Mouse (Mus musculus) forebrain, embryonic 15.5 days (tissue): Measurements from ENCODE around the gene Cstf1. TPM values are rescaled to one million over a fixed set of nuclear protein-coding genes. Genes with fewer than 3 reads are reported as not detected.

Experiments
- ATAC-seq: fragments of 200-750 bp; cut with Nextera tagmentation; replicated peaks from 2 replicates; pipeline ENCODE4 v1.8.0; 2017; ENCODE audit warnings: mild to moderate bottlenecking, moderate TSS enrichment, moderate library complexity
- H3K27ac ChIP-seq: fragments of 300-500 bp; sonication (generic); replicated peaks from 2 replicates; pipeline ENCODE4 v1.5.1; 2015; ENCODE audit warnings: mild to moderate bottlenecking, inconsistent platforms
- H3K27me3 ChIP-seq: fragments of 300-500 bp; sonication (generic); 2 replicates; pipeline ENCODE4 v1.6.1; 2015; ENCODE audit warnings: inconsistent platforms
- H3K36me3 ChIP-seq: fragments of 300-500 bp; sonication (generic); 2 replicates; pipeline ENCODE4 v1.6.1; 2015; ENCODE audit warnings: mild to moderate bottlenecking, inconsistent platforms
- H3K4me1 ChIP-seq: fragments of 300-500 bp; sonication (generic); 2 replicates; pipeline ENCODE4 v1.6.1; 2015; ENCODE audit warnings: inconsistent platforms
- H3K4me2 ChIP-seq: fragments of 300-500 bp; sonication (generic); replicated peaks from 2 replicates; pipeline ENCODE4 v1.6.1; 2015; ENCODE audit warnings: mild to moderate bottlenecking, inconsistent platforms
- H3K4me3 ChIP-seq: fragments of 300-500 bp; sonication (generic); 2 replicates; pipeline ENCODE4 v1.5.1; 2015; ENCODE audit warnings: mild to moderate bottlenecking, inconsistent platforms
- H3K9ac ChIP-seq: fragments of 300-500 bp; sonication (generic); replicated peaks from 2 replicates; pipeline ENCODE4 v1.6.1; 2015; ENCODE audit warnings: mild to moderate bottlenecking, inconsistent platforms
- H3K9me3 ChIP-seq: fragments of 300-500 bp; sonication (generic); 2 replicates; pipeline ENCODE4 v1.6.1; 2016; ENCODE audit warnings: inconsistent platforms
- WGBS: fragments of 180-500 bp; shearing (Covaris S2); methylation state at CpG from one replicate; pipeline ENCODE4 v1.1.7; 2015; ENCODE audit warnings: mixed read lengths; 5-methylcytosine and 5-hydroxymethylcytosine counted together
- polyA plus RNA-seq: library from polyadenylated mRNA; unstranded; fragments of >200 nt; fragmentation: Nextera tagmentation; extraction: Ambion mirVana; gene quantifications from 2 replicates; pipeline ENCODE4 v1.2.1, GENCODE M21; 2015

Gene Cstf1
- polyA plus RNA-seq, 1 experiment from 2014 or later: 35.8 TPM

DNA sequence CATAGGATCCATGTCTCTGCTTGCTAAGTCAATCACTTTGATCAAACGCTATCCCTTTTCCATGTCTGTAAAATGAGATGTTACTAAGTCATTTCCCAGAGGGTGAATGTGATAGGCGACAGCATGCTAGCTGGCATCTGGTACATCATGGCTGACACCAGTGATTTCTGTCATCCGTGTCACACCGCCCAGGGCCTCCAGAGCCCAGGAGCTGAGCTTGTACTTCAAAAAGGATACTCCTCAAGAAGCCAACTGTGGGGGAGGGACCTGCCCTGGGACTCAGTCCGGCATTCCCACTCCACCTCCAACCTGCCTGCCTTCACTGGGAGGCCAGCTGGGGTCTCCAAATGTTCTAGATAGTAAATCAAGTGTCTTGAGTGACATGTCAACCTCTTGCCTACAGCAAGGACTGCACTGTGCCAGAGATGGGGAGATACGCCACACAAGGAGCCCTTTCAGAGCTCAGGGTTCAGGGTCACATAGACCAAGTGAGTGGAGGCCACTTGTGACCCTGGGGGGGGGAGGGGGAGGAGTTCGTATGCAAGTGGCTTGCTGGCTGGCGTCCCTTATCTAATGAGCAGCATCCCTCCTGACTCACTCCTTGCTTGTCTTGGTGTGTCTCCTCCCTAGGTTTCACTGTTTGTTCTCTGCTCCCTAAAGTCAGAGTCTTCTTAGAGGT, 23.4 kb upstream of the Cstf1 start:
- no peaks in the 10 kb centered on the region for H3K27me3 ChIP-seq
- no peaks in the 10 kb centered on the region for H3K36me3 ChIP-seq
- peak overlapping the region; percentile 83; the same call in 1 of the 2 replicates for H3K27ac ChIP-seq
- 65% methylated on average over 8 of the region's 8 CpGs for WGBS
- H3K9ac ChIP-seq: peak overlapping the region; percentile 70
- peak overlapping the region; percentile 84 for H3K4me2 ChIP-seq
- H3K4me1 ChIP-seq: peaks cover 58% of the 10 kb centered on the region
- no peak for ATAC-seq
- no peaks in the 10 kb centered on the region for H3K9me3 ChIP-seq
- H3K4me3 ChIP-seq: peak overlapping the region; percentile 60

DNA sequence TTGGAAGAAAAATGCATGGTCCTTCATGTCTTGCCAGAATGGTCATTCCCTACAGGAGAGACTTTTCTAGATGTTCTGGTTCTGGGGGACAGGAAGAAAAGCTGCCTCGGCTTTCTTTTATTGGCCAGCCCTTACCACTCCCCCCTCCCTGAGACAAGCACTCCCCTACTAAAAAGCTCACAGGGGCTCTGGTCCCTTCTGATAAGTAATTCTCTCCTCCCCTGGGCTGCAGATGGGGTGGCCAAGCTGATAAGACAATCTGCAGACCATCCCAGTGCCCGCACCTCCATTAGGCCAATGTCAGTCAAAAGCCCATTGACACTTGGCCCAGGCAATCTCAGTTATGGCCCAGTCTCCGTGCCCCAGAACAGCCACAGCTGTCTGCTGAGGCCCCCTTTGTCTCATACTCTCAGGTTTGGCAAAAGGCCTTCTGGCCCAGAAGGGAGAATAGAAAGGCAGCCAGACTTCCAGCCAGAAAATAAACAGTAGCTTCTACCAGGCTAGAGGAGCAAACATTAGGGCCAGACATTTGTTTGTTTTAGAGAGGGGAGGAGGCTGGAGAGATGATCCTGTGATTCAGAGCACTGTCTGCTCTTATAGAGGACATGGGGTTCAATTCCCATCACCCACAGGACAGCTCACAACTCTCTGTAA, 22.1 kb upstream of the Cstf1 start:
- H3K4me3 ChIP-seq: no peak overlapping the region
- no peaks in the 10 kb centered on the region for H3K9me3 ChIP-seq
- no peaks in the 10 kb centered on the region for H3K27me3 ChIP-seq
- peak overlapping the region; percentile 83 for H3K27ac ChIP-seq
- no peaks in the 10 kb centered on the region for H3K36me3 ChIP-seq
- ATAC-seq: no peak
- H3K4me2 ChIP-seq: peak overlapping the region; percentile 84
- peaks cover 72% of the 10 kb centered on the region for H3K4me1 ChIP-seq
- H3K9ac ChIP-seq: 0 out of 2 replicates have a peak overlapping the region, but pooled peaks have one; percentile 14
- WGBS: 40% methylated on average over 3 of the region's 3 CpGs

DNA sequence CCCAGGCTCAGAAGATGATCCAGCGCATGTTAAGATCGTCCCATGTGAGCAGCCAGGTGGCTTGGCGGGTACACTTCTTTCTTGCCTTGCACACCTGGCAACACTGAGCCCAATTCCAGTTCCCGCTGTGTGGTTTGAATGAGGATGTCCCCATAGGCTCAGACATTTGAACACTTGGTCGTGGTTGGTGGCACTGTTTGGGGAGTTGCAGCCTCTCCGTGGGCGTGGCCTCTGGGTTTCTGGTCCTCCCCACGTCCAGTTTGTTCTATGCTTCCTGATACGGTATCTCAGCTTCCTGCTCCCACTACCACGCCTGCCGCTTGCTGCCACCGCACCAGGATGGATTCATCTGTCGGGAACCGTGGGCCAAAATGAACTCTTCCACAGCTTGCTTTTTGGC, 20.7 kb upstream of the Cstf1 start:
- Histone ChIP-seq H3K27me3 (no peaks in the 10 kb centered on the region), H3K36me3 (no peaks in the 10 kb centered on the region), H3K4me3 (no peak overlapping the region), H3K9ac (no peak overlapping the region), H3K27ac (0 out of 2 replicates have a peak overlapping the region, but pooled peaks have one; percentile 83), H3K4me2 (no peak overlapping the region), H3K4me1 (peaks cover 75% of the 10 kb centered on the region), H3K9me3 (no peaks in the 10 kb centered on the region)
- WGBS: 83% methylated on average over 14 of the region's 14 CpGs
- no peak for ATAC-seq

DNA sequence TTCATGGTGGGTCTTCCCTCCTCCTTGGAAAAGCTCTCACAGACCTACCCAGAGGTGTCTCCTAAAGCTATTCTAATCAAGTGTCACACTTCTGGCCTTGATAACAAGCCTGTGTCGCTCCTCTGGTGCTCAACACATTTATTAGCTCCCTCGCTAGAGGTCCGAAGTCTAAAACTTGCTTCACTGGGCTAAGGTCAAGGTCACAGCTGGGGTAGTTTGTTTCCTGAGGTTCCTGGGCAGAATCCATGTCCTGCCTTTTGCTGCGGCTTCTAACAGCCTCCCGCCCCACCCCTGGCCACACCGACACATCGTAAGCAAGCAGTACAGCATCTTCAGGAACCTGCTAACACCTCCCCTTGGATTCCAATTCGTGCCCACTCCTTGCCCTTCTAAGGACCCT, 19.7 kb upstream of the Cstf1 start:
- H3K9me3 ChIP-seq: no peaks in the 10 kb centered on the region
- H3K9ac ChIP-seq: no peak overlapping the region
- H3K27ac ChIP-seq: no peak overlapping the region
- WGBS: 90% methylated on average over 8 of the region's 8 CpGs
- no peaks in the 10 kb centered on the region for H3K36me3 ChIP-seq
- no peak overlapping the region for H3K4me3 ChIP-seq
- peaks cover 82% of the 10 kb centered on the region for H3K4me1 ChIP-seq
- no peak for ATAC-seq
- no peaks in the 10 kb centered on the region for H3K27me3 ChIP-seq
- H3K4me2 ChIP-seq: no peak overlapping the region

DNA sequence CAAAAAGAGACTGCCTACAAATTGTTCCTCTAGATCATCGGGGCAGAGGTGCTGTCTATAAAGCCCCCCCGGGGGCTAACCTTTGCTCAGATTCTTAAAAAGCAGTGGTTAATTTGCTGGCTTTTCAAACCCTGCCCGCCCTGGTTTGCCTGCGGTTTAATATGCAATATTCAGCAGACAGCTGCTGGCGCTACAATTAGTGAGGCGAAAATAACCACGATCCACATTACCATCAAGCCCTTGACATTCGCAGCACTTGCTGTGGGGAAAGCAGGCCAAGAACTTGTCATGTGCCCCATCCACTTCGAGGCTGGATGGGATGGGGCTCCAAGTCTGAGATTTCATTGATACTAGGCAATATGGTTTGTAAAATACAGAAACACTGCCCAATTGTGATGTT, 17.3 kb upstream of the Cstf1 start:
- Histone ChIP-seq H3K9ac (no peak overlapping the region), H3K4me1 (peaks cover 64% of the 10 kb centered on the region), H3K4me3 (no peak overlapping the region), H3K36me3 (peaks cover 11% of the 10 kb centered on the region), H3K4me2 (no peak overlapping the region), H3K27me3 (no peaks in the 10 kb centered on the region), H3K27ac (peak overlapping the region; percentile 89), H3K9me3 (no peaks in the 10 kb centered on the region)
- 21% methylated on average over 9 of the region's 9 CpGs for WGBS
- ATAC-seq: peak; percentile 58

DNA sequence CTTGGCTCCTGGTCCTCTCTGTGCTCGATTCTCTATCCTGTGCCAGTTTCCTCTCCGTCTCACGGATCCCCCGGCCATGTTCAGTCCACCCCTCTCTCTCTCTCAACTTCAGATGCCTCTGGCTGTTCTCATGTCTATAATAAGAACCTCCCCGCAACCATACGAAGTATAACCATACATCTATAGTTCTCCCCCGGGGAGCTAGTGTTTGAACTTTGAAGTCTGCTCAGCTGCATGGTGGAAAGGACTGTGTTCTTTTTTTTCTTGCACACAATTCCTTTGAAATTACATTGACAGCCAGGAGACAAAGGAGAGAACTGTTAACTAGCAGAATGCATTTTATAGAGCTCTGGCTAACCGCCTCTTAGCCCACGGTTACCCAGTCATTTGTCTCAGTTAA, 15.7 kb upstream of the Cstf1 start:
- 33% methylated on average over 9 of the region's 9 CpGs for WGBS
- Histone ChIP-seq H3K27me3 (no peaks in the 10 kb centered on the region), H3K27ac (peak overlapping the region; percentile 89), H3K9me3 (no peaks in the 10 kb centered on the region), H3K4me1 (peaks cover 48% of the 10 kb centered on the region), H3K9ac (no peak overlapping the region), H3K4me3 (no peak overlapping the region), H3K4me2 (no peak overlapping the region), H3K36me3 (peaks cover 16% of the 10 kb centered on the region)
- peak; percentile 26; the same call in 1 of the 2 replicates for ATAC-seq

DNA sequence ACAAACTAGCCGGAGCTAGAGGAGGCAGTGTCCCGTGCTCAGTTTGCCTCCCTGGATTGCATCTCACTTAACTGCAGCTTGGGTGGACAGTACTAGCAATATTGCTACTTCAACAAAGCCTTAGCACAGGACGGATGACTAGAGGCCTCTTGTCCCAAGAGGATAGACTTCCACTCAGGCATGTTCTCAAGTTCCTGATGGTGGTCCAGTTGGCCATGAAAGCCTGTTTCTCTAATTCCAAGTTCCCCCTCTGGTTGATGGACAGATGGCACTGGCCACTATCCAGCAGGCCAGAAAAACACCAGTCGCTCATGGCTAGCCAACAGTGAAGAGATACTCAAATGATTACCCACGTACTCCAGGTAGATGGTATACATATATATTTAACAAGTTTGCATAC, 14.6 kb upstream of the Cstf1 start:
- Histone ChIP-seq H3K4me3 (no peak overlapping the region), H3K4me2 (no peak overlapping the region), H3K27me3 (no peaks in the 10 kb centered on the region), H3K36me3 (peaks cover 16% of the 10 kb centered on the region), H3K9me3 (no peaks in the 10 kb centered on the region), H3K9ac (no peak overlapping the region), H3K27ac (peak overlapping the region; percentile 89), H3K4me1 (peaks cover 44% of the 10 kb centered on the region)
- no peak for ATAC-seq
- 55% methylated on average over 5 of the region's 5 CpGs for WGBS

DNA sequence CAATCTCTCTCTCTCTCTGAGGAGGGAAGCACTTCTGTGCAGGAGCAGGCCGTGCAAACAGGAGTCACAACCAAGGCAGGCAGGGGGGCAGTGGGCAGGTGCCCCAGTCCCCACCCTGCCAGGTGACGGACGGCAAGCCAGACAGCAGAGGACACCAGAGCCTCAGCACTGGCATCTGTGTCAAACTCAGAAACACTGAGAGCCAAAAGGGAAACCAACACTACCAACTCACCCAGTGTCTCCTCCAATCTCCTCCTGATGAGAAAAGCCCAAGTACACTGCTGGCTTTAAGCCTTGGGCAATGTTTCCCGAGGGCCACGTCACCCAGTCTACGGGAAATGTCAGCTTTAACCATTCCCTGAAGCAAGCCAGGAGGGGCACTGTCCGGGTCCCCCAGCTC, 7.3 kb upstream of the Cstf1 start:
- Histone ChIP-seq H3K27ac (no peak overlapping the region), H3K27me3 (no peaks in the 10 kb centered on the region), H3K9me3 (no peaks in the 10 kb centered on the region), H3K4me1 (peaks cover 7% of the 10 kb centered on the region; the same call in 1 of the 2 replicates), H3K4me2 (no peak overlapping the region), H3K36me3 (peaks cover 26% of the 10 kb centered on the region; the same call in 1 of the 2 replicates), H3K9ac (no peak overlapping the region), H3K4me3 (no peak overlapping the region)
- whole genome bisulfite sequencing: 86% methylated on average over 7 of the region's 7 CpGs
- no peak for ATAC-seq

DNA sequence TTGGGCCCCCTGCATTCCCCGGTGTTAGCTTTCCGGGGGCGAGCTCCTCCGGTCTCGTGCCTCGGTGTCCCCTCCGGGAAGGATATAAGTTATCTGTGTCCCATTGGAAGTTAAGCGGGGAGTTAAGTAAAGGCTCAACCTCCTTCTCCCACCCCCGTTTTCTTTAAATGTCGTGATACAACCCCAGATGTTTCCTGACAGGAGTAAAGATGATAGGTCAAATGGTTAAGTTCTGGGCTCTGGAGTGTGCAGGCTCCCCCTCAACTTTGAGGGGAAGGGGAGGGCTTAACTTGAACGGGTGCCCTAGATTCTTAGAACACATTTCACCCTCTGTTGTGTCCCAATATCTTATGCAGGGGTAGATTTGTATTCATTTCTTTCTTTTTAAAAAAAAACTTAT, 777 bp downstream of the Cstf1 start:
- ATAC-seq: no peak
- Histone ChIP-seq H3K27ac (peak overlapping the region; percentile 82), H3K4me1 (peaks cover 33% of the 10 kb centered on the region), H3K9me3 (no peaks in the 10 kb centered on the region), H3K9ac (peak overlapping the region; percentile 92), H3K27me3 (no peaks in the 10 kb centered on the region), H3K4me2 (peak overlapping the region; percentile 67), H3K36me3 (peaks cover 33% of the 10 kb centered on the region), H3K4me3 (peak overlapping the region; percentile 88)
- WGBS: 0% methylated on average over 11 of the region's 11 CpGs

DNA sequence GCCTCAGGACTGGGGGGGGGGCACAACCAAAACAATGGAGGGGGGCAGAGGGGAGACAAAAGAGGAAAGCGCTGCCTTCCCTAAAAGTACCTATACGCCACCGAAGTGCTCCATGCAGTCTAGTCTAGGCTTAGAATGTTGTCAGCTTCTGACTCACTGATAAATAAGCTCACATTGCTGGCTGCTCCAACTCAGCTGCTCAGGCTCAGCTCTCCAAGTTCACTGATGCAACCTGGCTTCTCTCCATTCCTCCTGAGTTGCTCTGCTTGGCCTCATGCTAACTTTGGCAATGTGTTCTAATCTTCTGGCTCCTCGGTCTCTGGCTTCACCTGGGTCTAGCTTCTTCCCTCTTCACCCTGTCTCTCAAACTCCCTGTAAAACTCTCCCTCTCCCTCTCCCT, 6.1 kb downstream of the Cstf1 start:
- H3K9me3 ChIP-seq: no peaks in the 10 kb centered on the region
- H3K4me1 ChIP-seq: peaks cover 12% of the 10 kb centered on the region
- no peaks in the 10 kb centered on the region for H3K27me3 ChIP-seq
- WGBS: 95% methylated on average over 4 of the region's 4 CpGs
- no peak overlapping the region for H3K27ac ChIP-seq
- peaks cover 80% of the 10 kb centered on the region for H3K36me3 ChIP-seq
- no peak overlapping the region for H3K4me3 ChIP-seq
- H3K4me2 ChIP-seq: no peak overlapping the region
- H3K9ac ChIP-seq: no peak overlapping the region
- no peak for ATAC-seq

DNA sequence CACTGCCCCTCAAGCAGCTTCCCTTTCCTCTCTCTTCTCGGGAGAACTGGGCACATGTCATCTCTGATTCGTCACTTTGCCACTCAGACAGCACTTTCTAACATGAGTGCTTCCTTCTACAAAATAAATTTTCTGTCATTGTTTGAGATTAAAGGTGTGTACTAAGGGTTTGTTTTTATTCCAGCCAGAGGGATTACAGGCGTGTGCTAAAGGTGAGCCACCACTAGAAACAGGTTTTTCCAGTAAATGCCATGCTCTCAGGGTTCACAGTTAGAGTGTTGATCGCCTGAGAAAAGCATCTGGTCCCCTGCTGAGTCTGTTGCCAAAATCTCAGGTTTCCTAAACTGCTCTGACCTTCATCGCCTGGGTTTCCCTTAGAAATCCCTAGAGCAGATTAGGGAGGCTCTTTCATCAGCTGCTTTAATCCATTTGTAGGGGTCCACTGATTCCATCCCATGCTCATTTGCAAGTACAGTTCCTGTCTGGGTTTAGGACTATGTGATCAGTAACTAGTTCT, 6.6 kb downstream of the Cstf1 start:
- H3K27ac ChIP-seq: no peak overlapping the region
- peaks cover 85% of the 10 kb centered on the region for H3K36me3 ChIP-seq
- no peak overlapping the region for H3K4me3 ChIP-seq
- WGBS: 67% methylated on average over 5 of the region's 5 CpGs
- ATAC-seq: no peak
- H3K27me3 ChIP-seq: no peaks in the 10 kb centered on the region
- no peaks in the 10 kb centered on the region for H3K9me3 ChIP-seq
- H3K9ac ChIP-seq: no peak overlapping the region
- peaks cover 7% of the 10 kb centered on the region for H3K4me1 ChIP-seq
- H3K4me2 ChIP-seq: no peak overlapping the region

DNA sequence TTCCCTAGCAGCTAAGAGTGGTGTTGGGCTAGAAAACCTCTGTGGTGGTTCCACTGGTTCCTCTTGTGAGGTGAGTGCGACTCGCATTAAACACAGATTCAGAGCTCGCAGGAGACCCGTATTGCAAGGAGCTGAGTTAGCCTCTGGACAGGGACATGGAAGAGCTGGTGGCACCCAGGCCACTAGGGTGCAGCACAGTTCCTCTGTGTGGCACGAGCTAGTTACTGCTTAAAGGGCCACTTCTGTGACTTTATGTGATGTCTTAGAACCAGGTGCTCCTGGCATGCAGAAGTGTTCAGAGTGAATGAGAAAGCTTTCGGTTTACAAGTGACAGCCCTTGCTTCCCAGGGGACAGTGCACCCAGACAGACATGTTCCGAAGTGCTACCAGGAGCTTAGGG, 7.9 kb downstream of the Cstf1 start:
- no peak overlapping the region for H3K4me3 ChIP-seq
- WGBS: 73% methylated on average over 7 of the region's 7 CpGs
- H3K4me2 ChIP-seq: no peak overlapping the region
- no peak for ATAC-seq
- no peaks in the 10 kb centered on the region for H3K27me3 ChIP-seq
- no peaks in the 10 kb centered on the region for H3K9me3 ChIP-seq
- H3K27ac ChIP-seq: no peak overlapping the region
- H3K36me3 ChIP-seq: peaks cover 91% of the 10 kb centered on the region
- H3K9ac ChIP-seq: no peak overlapping the region
- H3K4me1 ChIP-seq: no peaks in the 10 kb centered on the region
